Mouse (Mus musculus): Measurements from ENCODE around the gene H2-M10.5. TPM values are rescaled to one million over a fixed set of nuclear protein-coding genes. Genes with fewer than 3 reads are reported as not detected.

The H2-M10.5 gene
- not detected in 2 replicates for polyA plus RNA-seq (2012)

DNA sequence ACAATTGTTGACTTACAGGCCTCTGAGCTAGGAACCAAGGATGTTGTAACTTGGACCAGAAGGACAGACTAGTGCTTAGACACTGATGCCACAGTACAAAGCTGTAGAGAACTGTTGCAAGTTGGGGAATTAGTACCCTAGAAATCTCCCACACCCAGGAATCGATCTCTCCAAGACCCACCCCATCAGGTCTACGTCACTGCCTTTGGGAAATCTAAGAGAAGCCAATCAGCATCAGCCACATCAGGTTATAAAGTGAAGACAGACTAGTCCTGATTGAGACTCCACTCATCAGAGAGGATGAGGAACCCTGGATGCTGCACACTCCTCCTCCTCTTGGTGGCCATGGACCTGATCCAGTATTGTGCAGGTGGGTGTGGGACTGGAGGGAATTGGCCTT lies at the start of gene H2-M10.5:
Gene H2-M10.5 (plus strand): TSS at position 301 of the 400 bp plus-strand sequence.

DNA sequence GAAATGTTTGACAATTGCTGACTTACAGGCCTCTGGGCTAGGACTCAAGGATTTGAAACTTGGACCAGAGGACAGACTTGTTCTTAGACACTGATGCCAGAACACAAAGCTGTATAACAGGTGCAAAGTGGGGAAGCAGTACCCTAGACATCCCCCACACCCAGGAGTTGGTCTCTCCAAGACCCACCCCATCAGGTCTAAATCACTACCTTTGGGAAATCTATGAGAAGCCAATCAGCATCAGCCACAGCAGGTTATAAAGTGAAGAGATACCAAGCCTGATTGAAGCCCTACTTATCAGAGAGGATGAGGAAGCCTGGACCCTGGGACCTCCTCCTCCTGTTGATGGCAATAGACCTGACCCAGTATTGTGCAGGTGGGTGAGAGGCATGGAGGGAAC lies 39.2 kb downstream of the H2-M10.5 start, which contains the start of gene H2-M10.6:
Gene H2-M10.6 (plus strand): TSS at position 301 of the 400 bp plus-strand sequence.

Other genes with a start within 250 kb of the H2-M10.5 start
- not detected in 2 replicates for gene H2-M11, start 225.8 kb upstream of the H2-M10.5 start, polyA plus RNA-seq (2012)
- gene H2-M9, start 130.2 kb upstream of the H2-M10.5 start, polyA plus RNA-seq (2012) = not detected in 2 replicates
- not detected in 2 replicates for gene H2-M1, start 100.7 kb upstream of the H2-M10.5 start, polyA plus RNA-seq (2012)
- not detected in 2 replicates for gene H2-M10.6, start 39.3 kb downstream of the H2-M10.5 start, polyA plus RNA-seq (2012)
- gene Trim26, start 64.2 kb downstream of the H2-M10.5 start, polyA plus RNA-seq (2012) = 19.3 and 20.1 TPM in 2 replicates
- not detected in 2 replicates for gene Trim15, start 94.3 kb downstream of the H2-M10.5 start, polyA plus RNA-seq (2012)
- gene Trim10, start 96.7 kb downstream of the H2-M10.5 start, polyA plus RNA-seq (2012) = 0.89 and 1.6 TPM in 2 replicates
- gene Trim40, start 117.2 kb downstream of the H2-M10.5 start, polyA plus RNA-seq (2012) = not detected in 2 replicates
- gene Trim31, start 125.2 kb downstream of the H2-M10.5 start, polyA plus RNA-seq (2012) = not detected in 2 replicates
- 0.09 and 0.45 TPM in 2 replicates for gene Rnf39, start 170.0 kb downstream of the H2-M10.5 start, polyA plus RNA-seq (2012)
- 125 and 144 TPM in 2 replicates for gene Ppp1r11, start 178.8 kb downstream of the H2-M10.5 start, polyA plus RNA-seq (2012)
- 2.9 and 3.1 TPM in 2 replicates for gene Znrd1, start 185.6 kb downstream of the H2-M10.5 start, polyA plus RNA-seq (2012)
- gene Znrd1as, start 185.7 kb downstream of the H2-M10.5 start, polyA plus RNA-seq (2012) = 0.18 TPM in 1 of 2 replicates, not detected in the other
- not detected in 2 replicates for gene 2410137M14Rik, start 208.3 kb downstream of the H2-M10.5 start, polyA plus RNA-seq (2012)
- 0.12 TPM in 1 of 2 replicates, not detected in the other for gene H2-M5, start 216.6 kb downstream of the H2-M10.5 start, polyA plus RNA-seq (2012)
- 0.46 and 0.68 TPM in 2 replicates for gene Zfp57, start 228.3 kb downstream of the H2-M10.5 start, polyA plus RNA-seq (2012)

Measured in megakaryocyte-erythroid progenitor cell, adult 5 weeks (primary cell).